14 mouse cellular contexts compared by ENCODE assay signal in the genomic region with DNA sequence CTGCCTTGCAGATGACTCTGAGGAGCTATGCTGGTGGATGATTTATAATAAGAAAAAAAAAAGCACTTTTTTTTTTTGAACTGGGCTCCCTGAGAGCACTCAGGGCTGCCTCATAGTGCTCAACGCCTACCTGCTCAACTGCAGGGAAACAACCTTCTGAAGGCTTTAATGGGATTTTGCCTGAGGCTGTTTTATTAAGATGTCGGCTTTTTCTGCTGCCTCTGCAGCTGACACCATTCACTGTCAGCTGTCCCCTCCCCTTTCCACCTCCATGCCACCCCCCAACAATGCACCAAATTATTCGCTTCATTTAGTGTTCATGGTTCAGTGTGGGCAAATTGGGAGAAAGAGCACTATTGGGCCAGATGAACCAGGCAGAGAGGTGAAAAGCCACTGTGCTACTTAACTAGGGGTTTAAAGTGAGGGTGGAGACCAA.
DNase-seq lines count a peak whose midpoint lies in the region; ATAC-seq and TF ChIP-seq lines count a peak whose summit lies in the region.
"Had no signal": no experiment of that assay in that cellular context is flagged by ENCODE, and none has a peak within 500 bp of the region (broad histone marks: within the 10 kb centered on the region; RNA-seq: fewer than 3 reads in every experiment).

No protein-coding gene starts in this region.

- no peak; the same call in 1 of the 2 replicates for ATAC-seq in forebrain, postnatal 0 days
- peak; percentile 95 for ATAC-seq in hindbrain, embryonic 11.5 days (ENCODE audit: low FRiP score)
- ATAC-seq in midbrain, embryonic 14.5 days (ENCODE audit: low FRiP score, low TSS enrichment): peak; percentile 90

- peaks cover 16% of the 10 kb centered on the region for H3K4me1 ChIP-seq in forebrain, embryonic 10.5 days
- H3K4me1 ChIP-seq in forebrain, postnatal 0 days (ENCODE audit: insufficient read depth): no peaks in the 10 kb centered on the region
- H3K4me1 ChIP-seq in hindbrain, embryonic 11.5 days (replicated peaks; ENCODE audit: control insufficient read depth, insufficient read depth, low read length): no peaks in the 10 kb centered on the region
- peaks cover 12% of the 10 kb centered on the region for H3K4me1 ChIP-seq in midbrain, embryonic 14.5 days (ENCODE audit: control insufficient read depth, insufficient read depth, low read length)
- H3K4me1 ChIP-seq: limb, embryonic 10.5 days had no signal

- H3K27ac ChIP-seq in forebrain, embryonic 10.5 days: peak overlapping the region; percentile 48; the same call in 1 of the 2 replicates
- H3K27ac ChIP-seq in forebrain, postnatal 0 days (ENCODE audit: low read depth, low read length): no peak overlapping the region
- peak overlapping the region; percentile 47; the same call in 1 of the 2 replicates for H3K27ac ChIP-seq in hindbrain, embryonic 11.5 days (ENCODE audit: low read depth, low read length)
- peak overlapping the region; percentile 80 for H3K27ac ChIP-seq in midbrain, embryonic 14.5 days (replicated peaks; ENCODE audit: low read depth, low read length)
- H3K27ac ChIP-seq: limb, embryonic 10.5 days had no signal

- peaks cover 8% of the 10 kb centered on the region for H3K27me3 ChIP-seq in forebrain, embryonic 10.5 days (ENCODE audit: poor library complexity, severe bottlenecking)
- no peaks in the 10 kb centered on the region for H3K27me3 ChIP-seq in forebrain, postnatal 0 days (ENCODE audit: insufficient read depth, low read length)
- H3K27me3 ChIP-seq in hindbrain, embryonic 11.5 days (ENCODE audit: control insufficient read depth, insufficient read depth, low read length): no peaks in the 10 kb centered on the region
- H3K27me3 ChIP-seq in midbrain, embryonic 14.5 days (ENCODE audit: control insufficient read depth, insufficient read depth, low read length): no peaks in the 10 kb centered on the region

- no peak overlapping the region for H3K4me2 ChIP-seq in forebrain, postnatal 0 days (ENCODE audit: low read depth)
- H3K4me2 ChIP-seq in hindbrain, embryonic 11.5 days (replicated peaks; ENCODE audit: low read depth, low read length): 0 out of 2 replicates have a peak overlapping the region, but pooled peaks have one; percentile 1
- peak overlapping the region; percentile 19 for H3K4me2 ChIP-seq in midbrain, embryonic 14.5 days (ENCODE audit: low read length)

- no peak overlapping the region for H3K9ac ChIP-seq in forebrain, postnatal 0 days
- no peak overlapping the region for H3K9ac ChIP-seq in hindbrain, embryonic 11.5 days (ENCODE audit: low read depth, low read length)
- no peak overlapping the region for H3K9ac ChIP-seq in midbrain, embryonic 14.5 days (replicated peaks; ENCODE audit: low read length)

- DNase-seq in forebrain, embryonic 10.5 days (ENCODE audit: extremely low spot score, low spot score): peak; percentile 31
- no peak for DNase-seq in forebrain, postnatal 0 days
- DNase-seq in hindbrain, embryonic 11.5 days (ENCODE audit: low spot score): peak; percentile 67
- DNase-seq in midbrain, embryonic 14.5 days: peak; percentile 82
- peak; percentile 71 for DNase-seq in retina, postnatal 1 day
- DNase-seq in layer of hippocampus, adult 18-20 months (ENCODE audit: low spot score in 2 of 2): no peak
- DNase-seq in heart, adult 11 months: no peak
- DNase-seq in right cerebral cortex, postnatal 10 days (ENCODE audit: low spot score in 2 of 2): no peak
- DNase-seq: cerebellum, adult 9-10 months; gastrocnemius, postnatal 36 days; kidney, adult 11 months; thymus, adult 2 months had no signal

- no peaks in the 10 kb centered on the region for H3K36me3 ChIP-seq in forebrain, embryonic 10.5 days (replicated peaks)
- H3K36me3 ChIP-seq in forebrain, postnatal 0 days (ENCODE audit: insufficient read depth): no peaks in the 10 kb centered on the region
- no peaks in the 10 kb centered on the region for H3K36me3 ChIP-seq in hindbrain, embryonic 11.5 days (ENCODE audit: control insufficient read depth, insufficient read depth, low read length)
- H3K36me3 ChIP-seq in midbrain, embryonic 14.5 days (ENCODE audit: control insufficient read depth, insufficient read depth, low read length): no peaks in the 10 kb centered on the region
- H3K36me3 ChIP-seq: limb, embryonic 10.5 days had no signal

- H3K9me3 ChIP-seq in forebrain, embryonic 10.5 days: no peaks in the 10 kb centered on the region
- H3K9me3 ChIP-seq in forebrain, postnatal 0 days (ENCODE audit: low read length): no peaks in the 10 kb centered on the region
- no peaks in the 10 kb centered on the region for H3K9me3 ChIP-seq in hindbrain, embryonic 11.5 days (ENCODE audit: control insufficient read depth, low read length)
- H3K9me3 ChIP-seq in midbrain, embryonic 14.5 days (ENCODE audit: control insufficient read depth, low read length): no peaks in the 10 kb centered on the region
- H3K9me3 ChIP-seq: limb, embryonic 10.5 days had no signal

- 17% methylated on average over 3 of the region's 3 CpGs for WGBS in forebrain, embryonic 10.5 days
- 9% methylated on average over 3 of the region's 3 CpGs for WGBS in forebrain, postnatal 0 days
- 18% methylated on average over 3 of the region's 3 CpGs for WGBS in hindbrain, embryonic 11.5 days
- WGBS in midbrain, embryonic 14.5 days: 6% methylated on average over 3 of the region's 3 CpGs

- H3K4me3 ChIP-seq in forebrain, embryonic 10.5 days: 0 out of 2 replicates have a peak overlapping the region, but pooled peaks have one; percentile 10
- no peak overlapping the region for H3K4me3 ChIP-seq in forebrain, postnatal 0 days (ENCODE audit: low read depth, low read length)
- no peak overlapping the region for H3K4me3 ChIP-seq in hindbrain, embryonic 11.5 days (ENCODE audit: low read depth, low read length)
- H3K4me3 ChIP-seq in midbrain, embryonic 14.5 days (replicated peaks; ENCODE audit: low read depth, low read length): no peak overlapping the region
- H3K4me3 ChIP-seq: erythroblast, embryonic 14.5 days; limb, embryonic 10.5 days had no signal

- no peak for TF ChIP-seq CTCF in forebrain, postnatal 0 days (IDR thresholded peaks at IDR 0.05; ENCODE audit: low read depth)

Comparison
In these comparisons a context has a peak if more than half of its experiments do, and no peak if none do; other contexts are left out.
1. DNase-seq: peak in forebrain, embryonic 10.5 days (single experiment), hindbrain, embryonic 11.5 days (single experiment), midbrain, embryonic 14.5 days (single experiment) and retina, postnatal 1 day (single experiment); none in forebrain, postnatal 0 days (single experiment), layer of hippocampus, adult 18-20 months (0 of 2), heart, adult 11 months (single experiment) and right cerebral cortex, postnatal 10 days (0 of 2).